Mouse (Mus musculus): ENCODE measurements around the gene Btnl2.
A peak's percentile ranks its signal among the peaks of the same experiment; 100 is the strongest.

Btnl2 gene

GRCm38 (mm10) chr17:34347606-34348308 is 6.9 kb upstream of the Btnl2 start:
- peak; percentile 58 to 62 for DNase-seq (ENCODE audit: low spot score in 2 of 2)

DNA sequence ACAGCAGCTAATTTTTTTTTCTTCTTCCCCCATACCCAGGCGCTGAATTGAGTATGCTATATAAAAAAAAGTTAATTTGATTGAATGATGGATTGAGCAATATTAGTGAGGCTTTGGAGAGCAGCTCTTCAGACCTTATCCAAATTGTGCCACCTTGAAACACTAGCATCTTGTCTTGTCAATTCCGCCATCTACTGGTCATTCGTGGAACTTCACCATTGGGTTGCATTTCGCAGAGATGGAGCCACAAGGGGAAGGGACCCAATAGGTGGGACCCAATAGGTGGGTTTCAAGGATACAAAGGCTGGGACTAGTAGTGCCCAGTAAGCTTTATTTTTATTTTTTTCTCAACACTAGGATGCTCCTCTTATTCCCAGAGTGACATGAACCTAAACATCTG is 5.2 kb upstream of the Btnl2 start:
- peak; percentile 71 to 83 for DNase-seq (ENCODE audit: low spot score in 2 of 2)

GRCm38 (mm10) chr17:34354940-34355339 is 318 bp downstream of the Btnl2 start:
- DNase-seq (ENCODE audit: low spot score in 2 of 2), result no peak

GRCm38 (mm10) chr17:34362954-34363546 is 8.4 kb downstream of the Btnl2 start:
- no peak for DNase-seq (ENCODE audit: low spot score in 2 of 2)

GRCm38 (mm10) chr17:34363676-34364310 is 9.2 kb downstream of the Btnl2 start:
- no peak for DNase-seq (ENCODE audit: low spot score in 2 of 2)

DNA sequence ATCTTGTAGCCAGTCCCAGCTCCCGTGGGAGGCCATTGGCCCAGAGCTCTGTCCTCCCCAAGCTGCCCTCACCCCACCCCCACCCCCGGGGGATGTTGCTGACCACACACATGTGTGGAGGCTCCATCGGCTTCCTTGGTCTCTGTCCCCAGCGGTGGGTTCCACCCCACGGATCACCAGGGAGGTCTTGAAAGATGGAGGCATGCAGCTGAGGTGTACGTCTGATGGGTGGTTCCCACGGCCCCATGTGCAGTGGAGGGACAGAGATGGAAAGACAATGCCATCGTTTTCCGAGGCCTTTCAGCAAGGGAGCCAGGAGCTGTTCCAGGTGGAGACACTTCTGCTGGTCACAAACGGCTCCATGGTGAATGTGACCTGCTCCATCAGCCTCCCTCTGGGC is 10.4 kb downstream of the Btnl2 start:
- DNase-seq (ENCODE audit: low spot score in 2 of 2), result no peak

- no peak for DNase-seq (ENCODE audit: low spot score in 2 of 2)
Measured at GRCm38 (mm10) chr17:34370563-34370962, 15.9 kb downstream of the Btnl2 start.

DNA sequence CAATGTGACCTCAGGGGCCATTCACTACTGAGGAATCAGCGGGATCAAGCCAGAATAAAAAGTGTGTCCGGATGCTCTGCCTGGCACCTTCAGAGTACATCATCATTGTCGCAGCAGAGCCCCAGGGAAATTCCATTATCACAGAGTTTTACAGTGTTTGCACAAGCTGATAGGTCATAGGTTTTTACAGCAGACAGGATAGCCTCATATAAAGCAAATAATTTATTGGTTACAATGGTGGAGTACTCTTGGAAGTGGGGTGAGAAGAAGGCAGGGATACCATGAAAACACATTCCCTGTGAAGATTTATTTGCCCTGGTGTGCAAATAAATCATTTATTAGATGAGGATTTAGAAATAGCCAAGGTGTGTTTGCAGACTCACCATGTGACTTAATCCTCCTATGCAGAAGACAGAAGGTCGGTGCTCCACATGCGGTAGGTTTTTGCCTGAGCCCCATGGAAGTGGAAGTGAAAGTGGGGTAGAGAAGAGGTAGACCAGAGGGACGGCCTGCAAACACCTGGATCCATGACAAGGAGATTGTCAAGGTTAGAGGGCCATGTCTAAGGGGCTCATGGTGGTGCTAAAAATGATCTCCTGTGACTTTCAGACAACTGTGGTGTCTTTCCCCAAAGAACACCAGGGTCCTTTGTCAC is 18.6 kb downstream of the Btnl2 start:
- no peak for DNase-seq (ENCODE audit: low spot score in 2 of 2)

GRCm38 (mm10) chr17:34376847-34377246 is 22.2 kb downstream of the Btnl2 start, which contains the start of gene Btnl1:
Btnl1 (plus strand) TSS chr17:34377132.
- DNase-seq (ENCODE audit: low spot score in 2 of 2), result no peak

GRCm38 (mm10) chr17:34377450-34378209 is 23.0 kb downstream of the Btnl2 start:
- no peak for DNase-seq (ENCODE audit: low spot score in 2 of 2)

- DNase-seq (ENCODE audit: low spot score in 2 of 2), result no peak
Measured at GRCm38 (mm10) chr17:34378716-34379115, 24.1 kb downstream of the Btnl2 start.

- DNase-seq (ENCODE audit: low spot score in 2 of 2), result no peak
Measured at GRCm38 (mm10) chr17:34379451-34379850, 24.8 kb downstream of the Btnl2 start.

GRCm38 (mm10) chr17:34381876-34382275 is 27.3 kb downstream of the Btnl2 start:
- no peak for DNase-seq (ENCODE audit: low spot score in 2 of 2)

DNA sequence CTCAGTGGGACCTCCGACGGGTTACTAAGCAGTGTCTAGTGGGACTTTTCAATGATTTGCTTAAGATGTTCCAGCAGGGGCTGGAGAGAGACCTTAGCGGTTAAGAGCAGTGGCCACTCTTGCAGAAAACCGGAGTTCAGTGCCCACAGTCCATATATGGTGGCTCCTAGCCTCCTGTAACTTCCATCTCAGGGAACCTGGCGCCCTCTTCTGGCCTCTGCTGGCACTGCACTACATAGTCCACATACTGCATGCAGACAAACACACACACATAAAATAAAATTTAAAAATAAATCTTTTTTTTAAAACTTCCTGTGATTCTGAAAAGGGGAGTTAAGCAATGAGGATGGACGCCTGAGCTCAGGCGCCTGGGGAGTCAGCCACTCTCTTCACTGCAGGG is 28.6 kb downstream of the Btnl2 start:
- DNase-seq (ENCODE audit: low spot score in 2 of 2), result no peak

- no peak for DNase-seq (ENCODE audit: low spot score in 2 of 2)
Measured at GRCm38 (mm10) chr17:34384699-34385098, 30.1 kb downstream of the Btnl2 start.

DNA sequence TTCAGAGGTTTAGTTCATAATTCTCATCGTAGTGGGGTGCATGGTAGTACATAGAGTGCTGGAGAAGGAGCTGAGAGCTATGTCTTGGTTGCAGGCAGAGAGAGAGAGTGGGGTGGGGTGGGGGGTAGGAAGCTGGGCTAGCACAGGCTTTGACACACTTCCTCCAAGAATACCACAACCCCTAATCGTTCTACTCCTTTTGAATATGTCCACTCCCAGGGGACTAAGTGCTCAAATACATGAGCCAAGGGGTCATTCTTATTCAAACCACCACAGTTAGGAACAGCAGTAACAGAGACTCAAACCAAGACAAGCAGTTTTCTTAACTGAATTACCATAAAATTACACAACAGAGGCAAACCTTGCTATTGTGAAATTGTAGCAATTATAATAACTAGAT is 32.0 kb downstream of the Btnl2 start:
- no peak for DNase-seq (ENCODE audit: low spot score in 2 of 2)

- DNase-seq (ENCODE audit: low spot score in 2 of 2), result peak in 1 of 2 experiments; percentile 36
Measured at GRCm38 (mm10) chr17:34388513-34388912, 33.9 kb downstream of the Btnl2 start.

GRCm38 (mm10) chr17:34391507-34391906 is 36.9 kb downstream of the Btnl2 start:
- no peak for DNase-seq (ENCODE audit: low spot score in 2 of 2)

- DNase-seq (ENCODE audit: low spot score in 2 of 2), result peak in 1 of 2 experiments; percentile 30
Measured at GRCm38 (mm10) chr17:34392321-34392720, 37.7 kb downstream of the Btnl2 start.

DNA sequence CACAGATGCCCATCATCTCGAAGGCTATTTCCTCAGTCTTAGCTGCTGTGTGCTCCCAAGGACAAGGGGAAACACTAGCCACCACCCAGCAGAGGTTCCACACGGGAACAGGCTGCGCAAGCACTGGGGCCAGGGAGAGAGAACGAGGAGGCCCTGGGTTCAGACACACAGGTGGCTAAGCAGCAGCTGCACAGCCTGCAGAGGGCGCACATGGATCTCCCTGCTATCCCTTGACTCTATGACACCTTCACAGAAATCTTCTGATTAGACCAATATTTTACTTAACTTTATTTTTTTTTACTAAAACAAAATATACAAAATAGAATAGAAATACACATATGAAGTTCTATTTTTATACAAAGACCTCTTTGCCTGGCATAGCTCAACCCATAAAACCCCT is 42.7 kb downstream of the Btnl2 start:
- no peak for DNase-seq (ENCODE audit: low spot score in 2 of 2)

DNA sequence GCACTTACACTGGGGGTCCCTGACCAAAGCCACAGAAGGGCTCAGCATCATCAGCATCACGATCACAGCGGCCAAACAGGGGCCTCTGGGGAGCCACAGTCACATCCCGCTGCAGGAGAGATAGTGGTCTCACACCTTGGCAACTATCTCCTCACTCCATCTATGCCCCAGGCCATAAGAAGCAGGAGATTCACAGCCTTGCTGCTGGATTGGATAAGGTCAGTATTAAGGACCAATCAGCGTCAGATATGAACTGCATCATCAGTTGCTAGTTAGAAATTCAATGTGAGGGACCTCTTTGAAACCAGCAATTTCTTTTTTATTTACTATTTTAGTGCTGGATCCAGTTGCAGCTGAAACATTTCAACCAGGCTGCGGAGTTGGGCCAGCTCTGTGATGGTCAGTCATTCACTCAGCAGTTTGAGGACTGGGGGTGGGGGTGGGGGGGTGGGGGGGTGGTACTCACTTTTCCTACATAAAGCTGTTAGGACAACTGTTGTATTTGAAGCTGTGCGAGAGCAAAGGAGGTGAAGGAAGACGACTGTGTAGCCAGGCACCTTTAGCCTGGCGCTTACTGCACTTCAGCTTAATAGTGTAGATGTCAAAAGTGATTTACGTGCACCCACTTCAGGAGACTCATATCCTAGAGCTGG is 43.6 kb downstream of the Btnl2 start:
- peak; percentile 68 to 80 for DNase-seq (ENCODE audit: low spot score in 2 of 2)

All from right cerebral cortex, postnatal 10 days (tissue).